Mouse (Mus musculus) MN1 (cell line): ENCODE measurements around the gene Vmn2r42.
"Not testable (repeated sequence)": the region's sequence is repeated elsewhere in the genome, so short reads cannot be mapped to it uniquely, and the experiment has no call there.

Experiments used
- DNase-seq: peaks from one replicate; pipeline ENCODE4 v3.0.0-alpha.2; 2016; ENCODE audit warnings: low spot score

The Vmn2r42 gene

GRCm38 (mm10) chr7:8200220-8200619 lies at the start of gene Vmn2r42:
Gene Vmn2r42 (minus strand): TSS chr7:8200320.
- DNase-seq = not testable (repeated sequence)

DNA sequence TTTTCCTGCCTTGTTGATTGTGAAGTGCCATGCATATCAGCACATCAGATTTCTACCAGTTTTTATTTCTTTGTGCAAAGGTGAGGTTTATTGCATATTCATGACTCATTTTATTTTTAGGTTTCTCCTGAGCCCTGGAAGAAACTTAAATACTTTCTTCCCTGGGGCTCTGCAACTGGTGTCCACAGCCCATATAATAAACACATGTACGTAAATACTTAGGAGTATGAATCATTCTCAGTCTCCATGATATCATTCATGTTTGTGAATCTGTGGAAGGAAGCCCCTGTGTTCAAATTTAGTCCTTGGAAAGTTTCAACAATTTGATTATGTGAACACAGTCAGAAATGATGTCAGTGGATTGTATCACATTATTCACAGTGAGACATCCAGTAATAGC lies 38.6 kb downstream of the Vmn2r42 start, which contains the start of gene Vmn2r41:
Gene Vmn2r41 (minus strand): TSS at position 101 of the 400 bp plus-strand sequence.
- DNase-seq = not testable (repeated sequence)
